Mouse (Mus musculus) ES-E14 (cell line): ENCODE measurements around the gene Gm48552.

Experiments
- CHD2 ChIP-seq: IDR thresholded peaks from 2 replicates; pipeline ENCODE4 v1.6.1; 2014; ENCODE audit warnings: mild to moderate bottlenecking, low read depth, low read length, inconsistent platforms
- MAFK ChIP-seq: IDR thresholded peaks from 2 replicates; pipeline ENCODE4 v1.6.1; 2014; ENCODE audit warnings: mild to moderate bottlenecking, low read depth, low read length, inconsistent platforms; ENCODE audit not compliant: insufficient read depth
- ZNF384 ChIP-seq: IDR thresholded peaks from 2 replicates; pipeline ENCODE4 v1.6.1; 2012; ENCODE audit warnings: low read depth, low read length, inconsistent platforms

DNA sequence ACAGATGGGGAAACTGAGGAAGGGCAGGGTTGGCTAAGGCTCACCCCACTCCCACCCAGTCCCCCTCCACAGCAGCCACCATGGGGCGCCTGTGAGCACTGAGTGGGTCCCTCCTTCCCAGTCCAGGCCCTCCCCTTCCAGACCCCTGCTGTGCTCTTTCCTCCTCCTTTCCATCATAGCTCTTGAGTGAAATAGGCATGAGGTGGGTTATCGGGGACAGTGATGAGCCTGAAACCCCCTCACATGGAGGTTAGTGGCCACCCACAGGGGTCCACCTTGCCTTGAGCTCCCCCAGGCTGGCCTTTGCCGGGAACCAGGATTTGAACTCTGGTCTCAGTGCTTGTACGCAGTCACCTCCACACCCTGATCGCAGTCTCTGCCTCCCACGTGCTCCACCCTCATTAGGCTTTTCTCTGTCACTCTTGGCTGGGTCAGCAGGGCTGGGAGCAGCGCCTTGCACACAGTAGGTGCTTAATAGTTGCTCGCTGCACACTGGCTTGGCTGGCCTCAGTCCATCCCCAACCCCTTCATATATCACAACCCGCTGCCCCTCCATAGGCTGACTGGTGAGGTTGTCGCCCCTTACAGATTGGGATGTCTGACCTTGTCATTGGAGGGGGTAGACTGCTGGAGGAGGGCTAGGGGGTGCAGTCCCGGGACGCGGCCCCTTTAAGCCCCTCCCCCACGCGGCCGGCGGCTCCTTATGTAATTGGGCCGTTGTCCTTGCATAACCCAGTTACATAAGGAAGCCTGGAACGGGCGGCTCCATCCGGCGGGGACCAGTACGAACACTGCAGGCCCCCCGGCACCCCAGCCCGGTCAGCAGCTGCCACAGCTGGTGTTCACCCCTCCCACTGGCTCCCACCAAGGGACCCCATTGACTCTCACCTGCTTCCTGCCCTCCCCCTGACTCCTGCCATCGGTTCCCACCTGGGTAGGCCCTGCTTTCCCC is 24.8 kb downstream of the Gm48552 start:
- TF ChIP-seq MAFK (no peak), ZNF384 (no peak), CHD2 (no peak)
